Mouse (Mus musculus) midbrain, postnatal 0 days (tissue): ENCODE data around the gene Marveld1. TPM values are rescaled to one million over a fixed set of nuclear protein-coding genes. Genes with fewer than 3 reads are reported as not detected.
A peak's percentile ranks its signal among the peaks of the same experiment; 100 is the strongest.

Source experiments
- ATAC-seq: fragments of 200-750 bp; cut with Nextera tagmentation; 2 replicates; pipeline ENCODE4 v1.8.0; 2017; ENCODE audit warnings: moderate number of reproducible peaks, mild to moderate bottlenecking, moderate TSS enrichment, moderate library complexity; ENCODE audit not compliant: low FRiP score
- DNase-seq: peaks from one replicate; pipeline ENCODE4 v3.0.0-alpha.2; 2015; ENCODE audit warnings: low spot score
- H3K27ac ChIP-seq: fragments of 300-500 bp; sonication (generic); 2 replicates; pipeline ENCODE4 v1.5.1; 2014; ENCODE audit warnings: low read depth, mild to moderate bottlenecking, low read length, mixed read lengths
- H3K27me3 ChIP-seq: fragments of 300-500 bp; sonication (generic); 2 replicates; pipeline ENCODE4 v1.6.1; 2014; ENCODE audit warnings: low read length, control low read depth, mixed read lengths; ENCODE audit not compliant: insufficient read depth
- H3K36me3 ChIP-seq: fragments of 300-500 bp; sonication (generic); 2 replicates; pipeline ENCODE4 v1.6.1; 2014; ENCODE audit warnings: low read length, control low read depth, mixed read lengths; ENCODE audit not compliant: insufficient read depth
- H3K4me1 ChIP-seq: fragments of 300-500 bp; sonication (generic); 2 replicates; pipeline ENCODE4 v1.6.1; 2014; ENCODE audit warnings: mild to moderate bottlenecking, control low read depth, antibody characterized with exemption, low read length, mixed read lengths; ENCODE audit not compliant: insufficient read depth
- H3K4me2 ChIP-seq: fragments of 300-500 bp; sonication (generic); 2 replicates; pipeline ENCODE4 v1.6.1; 2014; ENCODE audit warnings: low read depth, mild to moderate bottlenecking, low read length, mixed read lengths; ENCODE audit not compliant: poor library complexity, severe bottlenecking
- H3K4me3 ChIP-seq: fragments of 300-500 bp; sonication (generic); 2 replicates; pipeline ENCODE4 v1.5.1; 2014; ENCODE audit warnings: low read depth, mild to moderate bottlenecking, low read length, moderate library complexity
- H3K9ac ChIP-seq: fragments of 300-500 bp; sonication (generic); replicated peaks from 2 replicates; pipeline ENCODE4 v1.6.1; 2014; ENCODE audit warnings: mild to moderate bottlenecking, low read length, moderate library complexity, mixed read lengths; ENCODE audit not compliant: poor library complexity, severe bottlenecking
- H3K9me3 ChIP-seq: fragments of 300-500 bp; sonication (generic); 2 replicates; pipeline ENCODE4 v1.6.1; 2016; ENCODE audit warnings: low read length, control low read depth
- CTCF ChIP-seq: IDR thresholded peaks from 2 replicates; pipeline ENCODE4 v1.5.1; 2016; ENCODE audit warnings: antibody characterized with exemption, mild to moderate bottlenecking
- WGBS: fragments of 180-500 bp; shearing (Covaris S2); extraction: QIAGEN DNeasy Blood & Tissue Kit; methylation state at CpG from one replicate; pipeline ENCODE4 v1.1.7; 2014; 5-methylcytosine and 5-hydroxymethylcytosine counted together
- polyA plus RNA-seq: library from polyadenylated mRNA; unstranded; fragments of >200 nt; fragmentation: Nextera tagmentation; extraction: Ambion mirVana; gene quantifications from 2 replicates; pipeline ENCODE4 v1.2.1, GENCODE M21; 2015
- total RNA-seq: library from RNA; depleted of rRNA; stranded (reverse); fragments of >200 nt; gene quantifications from 2 replicates; pipeline ENCODE4 v1.2.3, GENCODE M21; 2014

The Marveld1 gene
- total and polyA plus RNA-seq, 2 experiments from 2014 or later = 3.6 to 15.1 TPM

DNA sequence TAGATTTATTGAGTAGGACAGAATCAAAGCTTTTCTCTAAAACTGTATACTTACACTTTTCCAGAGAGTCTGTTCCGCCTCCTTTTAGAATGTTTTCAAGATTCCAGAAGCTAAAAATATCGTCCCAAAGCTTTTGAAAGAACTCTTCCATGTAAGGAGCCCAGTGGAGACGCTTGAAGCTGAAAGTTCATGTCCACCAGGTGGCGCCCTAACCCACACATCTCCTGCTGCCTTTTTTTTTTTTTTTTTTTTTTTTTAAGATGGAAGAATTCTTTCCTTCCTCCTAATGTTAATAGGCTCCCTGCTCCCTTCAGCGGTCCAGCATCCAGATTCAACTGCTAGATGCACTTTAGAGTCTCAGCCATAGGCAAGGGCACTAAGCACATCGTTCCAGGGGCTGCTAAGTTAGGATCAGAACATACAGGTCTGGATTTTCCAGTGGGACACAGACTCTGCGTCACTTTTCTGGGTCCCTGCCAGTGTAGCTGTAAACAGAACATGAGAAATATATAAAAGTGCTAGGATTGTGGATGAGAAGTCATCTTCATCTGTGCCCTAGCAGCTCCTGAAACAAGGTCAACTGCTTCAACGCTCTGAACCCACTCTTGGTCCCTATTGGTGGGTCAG lies 2.5 kb upstream of the Marveld1 start:
- DNase-seq (peak; percentile 89), ATAC-seq (no peak)
- no peaks in the 10 kb centered on the region for H3K9me3 ChIP-seq
- no peaks in the 10 kb centered on the region for H3K4me1 ChIP-seq
- H3K36me3 ChIP-seq = no peaks in the 10 kb centered on the region
- 27% methylated on average over 8 of the region's 8 CpGs for WGBS
- no peak overlapping the region for H3K27ac ChIP-seq
- H3K4me3 ChIP-seq = no peak overlapping the region
- H3K4me2 ChIP-seq = no peak overlapping the region
- H3K27me3 ChIP-seq = peaks cover 4% of the 10 kb centered on the region; the same call in 1 of the 2 replicates
- H3K9ac ChIP-seq = no peak overlapping the region
- peak; percentile 85 for TF ChIP-seq CTCF

DNA sequence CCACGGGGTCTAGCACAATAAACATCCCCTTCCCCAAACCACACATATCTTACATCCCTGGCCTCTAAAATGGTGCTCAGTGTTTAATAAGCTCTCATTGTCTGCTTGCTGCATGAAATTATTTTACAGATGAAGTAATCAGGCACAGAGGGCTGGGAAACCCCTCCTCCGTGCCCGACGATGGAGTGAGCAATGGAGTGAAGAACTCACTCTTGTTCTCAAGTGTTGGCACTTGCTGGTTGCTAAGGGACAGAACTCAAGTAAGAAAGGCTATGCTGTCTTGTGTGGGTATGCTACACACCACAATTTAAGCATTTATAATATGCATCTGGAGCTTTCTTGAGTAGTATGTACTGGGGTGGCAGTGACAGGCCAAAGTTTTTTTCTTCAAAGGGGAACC lies 2.0 kb upstream of the Marveld1 start:
- 74% methylated on average over 4 of the region's 4 CpGs for WGBS
- Histone ChIP-seq H3K4me3 (no peak overlapping the region), H3K4me1 (no peaks in the 10 kb centered on the region), H3K9ac (no peak overlapping the region), H3K27ac (no peak overlapping the region), H3K4me2 (no peak overlapping the region), H3K9me3 (no peaks in the 10 kb centered on the region), H3K36me3 (no peaks in the 10 kb centered on the region), H3K27me3 (peaks cover 4% of the 10 kb centered on the region; the same call in 1 of the 2 replicates)
- ATAC-seq = no peak
- TF ChIP-seq CTCF = no peak
- DNase-seq = no peak

DNA sequence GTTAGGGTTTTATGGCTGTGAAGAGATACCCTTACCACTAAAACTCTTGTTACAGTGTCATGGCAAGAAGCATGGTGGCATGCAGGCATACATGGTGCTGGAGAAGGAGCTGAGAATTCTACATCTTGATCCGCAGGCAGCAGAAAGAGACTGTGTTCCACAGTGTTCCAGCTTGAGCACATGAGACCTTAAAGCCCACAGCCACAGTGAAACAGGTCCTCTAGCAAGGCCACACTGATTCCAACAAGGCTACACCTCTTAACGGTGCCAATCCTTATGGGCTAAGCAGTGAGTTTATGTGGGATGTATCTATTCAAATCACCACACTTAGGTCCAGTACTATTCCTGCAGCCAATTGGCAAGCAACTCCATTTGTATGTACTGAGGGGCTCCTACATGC lies 1.5 kb upstream of the Marveld1 start:
- no peak overlapping the region for H3K27ac ChIP-seq
- no peak overlapping the region for H3K4me2 ChIP-seq
- TF ChIP-seq CTCF = no peak
- no peaks in the 10 kb centered on the region for H3K36me3 ChIP-seq
- no peak overlapping the region for H3K4me3 ChIP-seq
- DNase-seq (no peak), ATAC-seq (no peak)
- peaks cover 4% of the 10 kb centered on the region; the same call in 1 of the 2 replicates for H3K27me3 ChIP-seq
- H3K9me3 ChIP-seq = no peaks in the 10 kb centered on the region
- no peaks in the 10 kb centered on the region for H3K4me1 ChIP-seq
- no peak overlapping the region for H3K9ac ChIP-seq
- 93% methylated on average over 2 of the region's 2 CpGs for WGBS

DNA sequence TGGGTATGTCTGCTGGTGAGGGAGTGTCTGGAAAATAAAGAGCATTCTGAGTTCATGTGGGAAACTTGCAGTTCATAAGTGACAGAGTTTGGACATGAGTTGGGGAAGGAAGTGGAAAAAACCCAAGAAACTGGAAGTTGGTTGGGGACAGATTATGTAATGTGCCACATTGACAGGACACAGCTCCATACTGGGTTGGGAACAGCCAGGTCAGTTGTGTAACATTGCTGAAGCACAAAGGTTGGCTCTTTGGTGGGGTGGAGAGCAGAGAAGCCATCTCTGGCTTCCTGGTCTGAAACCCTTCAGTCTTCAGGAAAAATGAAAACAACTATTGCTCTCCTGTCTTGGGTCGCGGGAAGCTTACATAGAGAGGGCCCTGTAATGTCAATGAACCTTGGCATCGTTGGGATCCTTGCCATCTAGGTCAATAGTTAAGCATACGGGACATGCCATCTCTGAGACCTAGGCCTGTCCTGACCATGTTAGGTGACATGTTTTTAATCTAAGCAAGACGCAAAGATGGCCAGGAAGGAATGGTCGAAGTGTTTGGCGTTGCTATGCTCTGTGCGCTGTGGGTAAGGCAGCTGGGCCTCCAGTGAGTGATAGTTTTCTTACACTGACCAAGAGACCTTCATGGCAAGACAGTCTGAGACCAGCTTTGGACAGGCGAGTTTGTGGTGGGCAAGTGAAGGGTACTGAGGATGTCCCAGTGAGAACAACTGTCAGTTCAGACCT lies 757 bp upstream of the Marveld1 start:
- no peak overlapping the region for H3K4me2 ChIP-seq
- ATAC-seq (no peak), DNase-seq (no peak)
- H3K36me3 ChIP-seq = no peaks in the 10 kb centered on the region
- H3K9me3 ChIP-seq = no peaks in the 10 kb centered on the region
- no peak overlapping the region for H3K9ac ChIP-seq
- peak overlapping the region; percentile 6; the same call in 1 of the 2 replicates for H3K27ac ChIP-seq
- H3K4me3 ChIP-seq = peak overlapping the region; percentile 58; the same call in 1 of the 2 replicates
- H3K4me1 ChIP-seq = no peaks in the 10 kb centered on the region
- no peak for TF ChIP-seq CTCF
- peaks cover 4% of the 10 kb centered on the region; the same call in 1 of the 2 replicates for H3K27me3 ChIP-seq
- 95% methylated on average over 9 of the region's 9 CpGs for WGBS

DNA sequence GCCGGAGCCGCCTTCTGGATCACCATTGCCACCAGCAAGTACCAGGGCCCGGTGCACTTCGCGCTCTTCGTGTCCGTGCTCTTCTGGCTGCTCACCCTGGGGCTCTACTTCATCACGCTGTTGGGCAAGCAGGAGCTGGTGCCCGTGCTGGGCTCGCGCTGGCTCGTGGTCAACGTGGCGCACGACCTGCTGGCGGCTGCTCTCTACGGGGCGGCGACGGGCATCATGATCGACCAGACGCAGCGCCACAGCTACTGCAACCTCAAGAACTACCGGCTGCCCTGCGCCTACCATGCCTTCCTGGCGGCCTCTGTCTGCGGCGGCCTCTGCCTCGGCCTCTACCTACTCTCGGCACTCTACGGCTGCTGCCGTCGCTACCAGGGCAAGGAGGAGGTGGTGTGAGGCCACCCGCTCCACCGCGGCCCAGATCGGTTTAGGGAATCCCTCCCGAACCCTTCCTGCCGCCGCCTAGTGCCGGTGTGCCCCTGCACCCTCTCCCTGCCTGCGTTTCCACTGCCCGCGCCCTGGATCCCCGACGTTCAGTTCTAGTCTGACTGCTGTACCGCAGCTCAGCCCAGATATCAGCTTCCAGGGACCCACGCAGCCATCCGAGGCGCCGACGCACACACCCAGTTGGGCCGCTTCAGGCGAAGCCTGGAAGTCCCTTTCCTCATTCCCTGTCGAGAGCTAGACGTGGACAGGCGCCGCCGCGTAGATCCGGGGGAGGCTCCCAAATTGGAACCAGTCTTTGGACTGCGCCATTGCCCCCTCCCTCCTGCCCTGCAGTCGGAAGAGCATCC lies 769 bp downstream of the Marveld1 start:
- Histone ChIP-seq H3K4me3 (peak overlapping the region; percentile 58), H3K4me2 (peak overlapping the region; percentile 82), H3K36me3 (no peaks in the 10 kb centered on the region), H3K27me3 (peaks cover 4% of the 10 kb centered on the region; the same call in 1 of the 2 replicates), H3K9ac (peak overlapping the region; percentile 81), H3K27ac (peak overlapping the region; percentile 75), H3K9me3 (no peaks in the 10 kb centered on the region), H3K4me1 (no peaks in the 10 kb centered on the region)
- WGBS = 1% methylated on average over 61 of the region's 63 CpGs
- peak; percentile 47 for ATAC-seq
- TF ChIP-seq CTCF = no peak
- peak; percentile 43 for DNase-seq
